Mouse (Mus musculus) G1E (cell line): ENCODE measurements at regions not wholly inside any gene's neighbourhood (a gene's known extent, or its start where the extent isn't known, plus 50 kb on each side); places are given as distances from the start of the nearest gene placed in this dataset.

ENCODE experiments used
- ATAC-seq: 2 replicates; pipeline ENCODE4 v1.8.0; 2016; ENCODE audit warnings: mild to moderate bottlenecking; ENCODE audit not compliant: insufficient number of reproducible peaks, poor library complexity, low FRiP score, severe bottlenecking; ENCODE audit errors: extremely low read depth
- DNase-seq: peaks from one replicate; pipeline ENCODE4 v3.0.0; 2012; ENCODE audit warnings: low spot score
- H3K27me3 ChIP-seq: 2 replicates; pipeline ENCODE4 v1.6.1; 2012; ENCODE audit warnings: mild to moderate bottlenecking, low read length, inconsistent platforms; ENCODE audit not compliant: insufficient read depth
- H3K36me3 ChIP-seq: replicated peaks from 2 replicates; pipeline ENCODE3; 2012; ENCODE audit warnings: mild to moderate bottlenecking, inconsistent platforms
- H3K4me1 ChIP-seq: 2 replicates; pipeline ENCODE4 v1.6.1; 2012; ENCODE audit warnings: low read depth, low read length, inconsistent platforms, mixed read lengths; ENCODE audit not compliant: insufficient read depth
- H3K4me3 ChIP-seq: 2 replicates; pipeline ENCODE4 v1.5.1; 2012; ENCODE audit warnings: low read depth, mild to moderate bottlenecking, inconsistent platforms, low read length, moderate library complexity, mixed read lengths
- H3K9me3 ChIP-seq: replicated peaks from 2 replicates; pipeline ENCODE4 v1.6.1; 2012; ENCODE audit warnings: inconsistent platforms
- CTCF ChIP-seq: IDR thresholded peaks from 2 replicates; pipeline ENCODE4 v1.5.1; 2012; ENCODE audit warnings: low read depth, low read length, inconsistent platforms, mixed read lengths
- GATA1 ChIP-seq: IDR thresholded peaks from 2 replicates; pipeline ENCODE4 v1.6.1; 2012; ENCODE audit warnings: borderline replicate concordance, low read length, inconsistent platforms, mixed read lengths
- GATA2 ChIP-seq: IDR thresholded peaks from 2 replicates; pipeline ENCODE4 v1.6.1; 2012; ENCODE audit warnings: low read depth, low read length, inconsistent platforms, borderline replicate concordance
- POLR2AphosphoS5 ChIP-seq: IDR thresholded peaks from 2 replicates; pipeline ENCODE4 v1.6.1; 2012; ENCODE audit warnings: low read depth, low read length, inconsistent platforms; ENCODE audit not compliant: insufficient replicate concordance
- TAL1 ChIP-seq: conservative IDR thresholded peaks from 2 replicates; pipeline ENCODE4 v1.6.1; 2012; ENCODE audit warnings: low read depth, low read length, inconsistent platforms, mixed read lengths

DNA sequence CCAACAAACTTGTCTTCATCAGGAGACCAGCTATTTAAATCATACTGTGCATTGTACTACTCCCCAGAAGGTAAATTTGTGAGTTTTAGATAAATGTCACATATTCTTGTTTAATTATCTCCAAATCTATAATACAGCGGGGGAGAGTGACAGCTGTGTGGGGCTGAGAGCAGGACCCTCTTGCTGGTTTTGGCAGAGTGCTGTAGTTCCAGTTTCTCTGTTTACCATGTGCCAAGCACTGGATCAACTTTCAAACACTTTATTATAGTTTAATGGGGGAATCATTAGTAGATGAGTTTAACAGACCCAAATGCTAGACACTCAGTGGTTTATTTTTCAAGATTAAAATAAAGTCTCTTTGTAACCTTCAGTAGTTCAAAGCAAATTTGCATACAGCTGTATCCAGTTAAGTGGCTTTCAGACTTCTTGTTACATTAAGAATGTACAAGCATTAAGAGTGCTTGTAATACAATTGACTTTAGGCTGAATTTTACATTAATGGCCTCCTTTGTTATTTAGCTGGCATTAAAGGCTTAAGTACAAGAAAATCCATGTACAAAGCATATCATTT lies 90.7 kb upstream of the Zic1 start:
- H3K4me3 ChIP-seq: no peak overlapping the region
- no peak for TF ChIP-seq GATA1
- TF ChIP-seq TAL1: no peak
- TF ChIP-seq GATA2: no peak
- TF ChIP-seq CTCF: no peak
- TF ChIP-seq POLR2AphosphoS5: no peak
- 0 out of 2 replicates have a peak, but pooled peaks cover 1% of the 10 kb centered on the region for H3K9me3 ChIP-seq
- no peaks in the 10 kb centered on the region for H3K36me3 ChIP-seq
- ATAC-seq: no peak
- no peak for DNase-seq
- no peaks in the 10 kb centered on the region for H3K27me3 ChIP-seq
- no peaks in the 10 kb centered on the region for H3K4me1 ChIP-seq

DNA sequence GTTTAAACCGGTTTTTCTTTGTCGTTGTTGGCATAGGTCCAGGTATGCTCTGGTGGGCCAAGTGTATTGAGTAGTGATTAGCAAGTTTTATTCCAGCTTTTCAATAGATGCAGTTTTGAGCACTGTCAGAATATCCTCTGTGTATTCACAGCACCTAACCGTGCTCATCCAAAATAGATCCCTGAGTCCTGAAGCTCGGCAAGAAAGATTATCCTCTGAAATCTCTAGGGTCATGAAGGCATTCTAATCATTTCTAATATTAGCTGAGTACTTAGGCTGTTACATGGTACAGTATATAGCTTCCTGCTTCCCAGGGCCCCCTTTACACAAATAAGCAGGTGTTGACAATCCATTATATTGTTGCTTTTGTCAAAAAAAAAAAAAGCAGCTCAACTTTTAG lies 73.5 kb upstream of the Zic1 start:
- TF ChIP-seq POLR2AphosphoS5 (no peak), TAL1 (no peak), GATA2 (no peak), GATA1 (no peak), CTCF (no peak)
- Histone ChIP-seq H3K9me3 (peaks cover 12% of the 10 kb centered on the region), H3K4me3 (no peak overlapping the region), H3K36me3 (no peaks in the 10 kb centered on the region), H3K27me3 (no peaks in the 10 kb centered on the region), H3K4me1 (no peaks in the 10 kb centered on the region)
- DNase-seq (no peak), ATAC-seq (no peak)
